Mouse (Mus musculus) heart, postnatal 0 days (tissue): Measurements from ENCODE around the gene Tssk6.

Source experiments
- CTCF ChIP-seq: IDR thresholded peaks from 2 replicates; pipeline ENCODE4 v1.5.1; 2016; ENCODE audit warnings: antibody characterized with exemption, control low read depth, low read depth
- EP300 ChIP-seq: IDR thresholded peaks from 2 replicates; pipeline ENCODE4 v1.6.1; 2016; ENCODE audit warnings: antibody characterized with exemption, low read depth

DNA sequence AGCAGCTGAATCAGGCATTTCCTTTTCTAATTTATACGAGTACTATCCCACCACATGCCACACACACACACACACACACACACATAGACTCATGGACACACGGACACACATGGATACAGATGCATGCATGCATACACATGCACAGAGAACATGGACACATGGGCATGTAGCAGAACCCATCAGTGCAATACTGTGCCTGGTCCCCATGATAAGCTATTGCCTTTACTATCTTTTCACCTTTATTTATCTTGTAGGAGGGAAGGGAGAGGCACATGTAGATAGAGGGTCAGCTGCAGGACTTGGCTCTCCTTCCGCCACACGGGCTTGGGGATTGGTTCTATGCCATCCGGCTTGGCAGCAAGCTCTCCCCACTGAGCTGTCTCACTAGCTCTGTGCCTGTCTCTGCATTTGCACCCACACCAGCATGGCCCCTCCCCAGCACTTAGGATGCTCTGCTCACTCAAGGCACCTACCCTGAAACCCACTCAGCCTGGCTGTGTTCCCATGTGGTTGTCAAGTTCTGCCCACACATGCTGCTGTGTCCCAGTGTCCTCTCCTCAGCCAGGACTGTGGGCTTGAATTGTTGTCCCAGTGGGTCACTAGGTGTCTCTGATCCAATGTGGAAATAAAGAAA, 38.5 kb upstream of the Tssk6 start:
- no peak for TF ChIP-seq CTCF
- no peak for TF ChIP-seq EP300
